Mouse (Mus musculus): ENCODE data around the gene Tcaf3. TPM values are rescaled to one million over a fixed set of nuclear protein-coding genes. Genes with fewer than 3 reads are reported as not detected.

Gene Tcaf3
- polyA plus RNA-seq, 1 experiment from 2014 or later = not detected

Other genes with a start within 250 kb of the Tcaf3 start
- 79.3 and 80.8 TPM in 2 replicates for gene Zyx, start 248.1 kb downstream of the Tcaf3 start, polyA plus RNA-seq (2016; fragmentation: Nextera tagmentation; extraction: Ambion mirVana)
- gene Epha1, start 224.4 kb downstream of the Tcaf3 start, polyA plus RNA-seq (2016; fragmentation: Nextera tagmentation; extraction: Ambion mirVana) = 1.8 and 2.0 TPM in 2 replicates
- gene Tas2r143, start 197.5 kb downstream of the Tcaf3 start, polyA plus RNA-seq (2016; fragmentation: Nextera tagmentation; extraction: Ambion mirVana) = not detected in 2 replicates
- not detected in 2 replicates for gene Tas2r135, start 192.3 kb downstream of the Tcaf3 start, polyA plus RNA-seq (2016; fragmentation: Nextera tagmentation; extraction: Ambion mirVana)
- gene Tas2r126, start 163.2 kb downstream of the Tcaf3 start, polyA plus RNA-seq (2016; fragmentation: Nextera tagmentation; extraction: Ambion mirVana) = not detected in 2 replicates
- not detected in 2 replicates for gene Olfr458, start 132.5 kb downstream of the Tcaf3 start, polyA plus RNA-seq (2016; fragmentation: Nextera tagmentation; extraction: Ambion mirVana)
- not detected in 2 replicates for gene Olfr457, start 121.4 kb downstream of the Tcaf3 start, polyA plus RNA-seq (2016; fragmentation: Nextera tagmentation; extraction: Ambion mirVana)
- not detected in 2 replicates for gene Olfr456, start 110.5 kb downstream of the Tcaf3 start, polyA plus RNA-seq (2016; fragmentation: Nextera tagmentation; extraction: Ambion mirVana)
- not detected in 2 replicates for gene Olfr455, start 50.1 kb downstream of the Tcaf3 start, polyA plus RNA-seq (2016; fragmentation: Nextera tagmentation; extraction: Ambion mirVana)
- gene Tcaf2, start 47.6 kb upstream of the Tcaf3 start, polyA plus RNA-seq (2016; fragmentation: Nextera tagmentation; extraction: Ambion mirVana) = 4.4 and 5.0 TPM in 2 replicates
- gene Tcaf1, start 112.4 kb upstream of the Tcaf3 start, polyA plus RNA-seq (2016; fragmentation: Nextera tagmentation; extraction: Ambion mirVana) = 97.3 and 99.4 TPM in 2 replicates
- not detected in 2 replicates for gene Olfr453, start 141.7 kb upstream of the Tcaf3 start, polyA plus RNA-seq (2016; fragmentation: Nextera tagmentation; extraction: Ambion mirVana)
- not detected in 2 replicates for gene Olfr38, start 158.7 kb upstream of the Tcaf3 start, polyA plus RNA-seq (2016; fragmentation: Nextera tagmentation; extraction: Ambion mirVana)
- not detected in 2 replicates for gene Olfr452, start 187.4 kb upstream of the Tcaf3 start, polyA plus RNA-seq (2016; fragmentation: Nextera tagmentation; extraction: Ambion mirVana)
- not detected in 2 replicates for gene Olfr450, start 214.2 kb upstream of the Tcaf3 start, polyA plus RNA-seq (2016; fragmentation: Nextera tagmentation; extraction: Ambion mirVana)
- not detected in 2 replicates for gene Olfr449, start 236.7 kb upstream of the Tcaf3 start, polyA plus RNA-seq (2016; fragmentation: Nextera tagmentation; extraction: Ambion mirVana)